Mouse (Mus musculus) cerebellum, adult 18-20 months (tissue): Measurements from ENCODE around the gene Zc2hc1b.

ENCODE experiments used
- DNase-seq, 2 experiments: peaks; one replicate each; pipeline ENCODE4 v3.0.0; 2021

Zc2hc1b gene

DNA sequence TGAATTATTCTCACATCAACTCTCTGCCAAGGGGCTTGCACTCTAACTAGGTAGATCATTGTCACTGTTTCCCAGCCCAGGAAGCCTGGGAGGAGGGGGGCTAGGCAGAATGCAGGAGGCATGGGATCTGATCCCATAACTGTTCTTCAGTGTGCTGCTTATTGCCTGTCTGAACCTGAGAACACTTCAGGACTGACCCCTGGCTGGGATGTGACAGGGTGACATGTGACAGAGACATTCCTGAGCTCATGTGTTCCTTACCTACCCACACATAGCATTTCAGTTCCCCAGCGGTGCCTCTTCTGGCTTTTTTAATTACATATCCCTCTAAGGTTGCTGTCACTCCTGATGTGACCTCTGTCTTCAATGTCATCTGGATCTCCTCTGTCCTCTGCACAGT is 68.0 kb downstream of the Zc2hc1b start:
- DNase-seq: no peak

DNA sequence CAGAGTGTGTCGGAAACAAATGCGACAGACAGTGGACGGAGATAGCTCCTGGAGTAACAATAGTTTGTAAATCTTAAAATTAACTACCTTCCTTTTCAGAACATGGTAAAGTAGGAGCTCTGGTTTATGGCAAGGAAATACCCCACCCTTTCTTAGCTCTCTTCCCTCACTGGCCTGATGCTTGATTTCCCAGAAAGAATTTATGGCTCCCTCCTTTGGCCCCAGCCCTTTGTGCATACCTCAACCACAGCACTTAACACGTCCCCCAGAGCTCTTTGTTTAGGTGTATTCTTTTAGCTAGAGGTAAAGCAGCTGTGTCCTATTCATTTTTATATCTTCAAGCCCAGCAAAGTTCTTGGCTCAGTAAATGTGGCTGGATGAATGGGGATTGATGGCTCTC is 69.0 kb downstream of the Zc2hc1b start:
- no peak for DNase-seq

DNA sequence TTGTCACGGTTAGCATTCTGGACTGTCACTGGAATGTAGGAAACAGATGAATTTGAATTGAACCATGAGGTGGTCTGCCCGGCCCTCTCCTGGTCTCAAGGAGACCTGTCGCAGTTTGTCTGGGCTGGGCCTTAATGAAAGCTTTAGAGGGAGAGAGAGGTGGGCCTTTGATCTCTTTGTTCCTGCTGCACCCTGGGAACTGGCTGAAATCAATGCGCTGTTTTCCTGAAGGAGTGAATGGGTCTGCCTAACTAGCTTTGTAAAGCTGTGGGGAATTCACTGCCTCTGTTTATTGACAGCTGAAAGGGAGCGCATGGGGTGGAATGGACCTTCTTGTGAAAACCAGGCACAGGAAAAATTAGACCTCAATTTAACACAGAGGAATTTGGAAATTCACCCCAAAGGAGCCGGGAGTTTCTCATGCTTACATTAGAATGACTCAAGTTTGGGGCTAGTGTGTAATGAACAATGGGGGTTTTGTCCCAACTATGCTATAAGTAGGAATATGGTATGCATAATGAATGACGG is 69.7 kb downstream of the Zc2hc1b start:
- DNase-seq: no peak

DNA sequence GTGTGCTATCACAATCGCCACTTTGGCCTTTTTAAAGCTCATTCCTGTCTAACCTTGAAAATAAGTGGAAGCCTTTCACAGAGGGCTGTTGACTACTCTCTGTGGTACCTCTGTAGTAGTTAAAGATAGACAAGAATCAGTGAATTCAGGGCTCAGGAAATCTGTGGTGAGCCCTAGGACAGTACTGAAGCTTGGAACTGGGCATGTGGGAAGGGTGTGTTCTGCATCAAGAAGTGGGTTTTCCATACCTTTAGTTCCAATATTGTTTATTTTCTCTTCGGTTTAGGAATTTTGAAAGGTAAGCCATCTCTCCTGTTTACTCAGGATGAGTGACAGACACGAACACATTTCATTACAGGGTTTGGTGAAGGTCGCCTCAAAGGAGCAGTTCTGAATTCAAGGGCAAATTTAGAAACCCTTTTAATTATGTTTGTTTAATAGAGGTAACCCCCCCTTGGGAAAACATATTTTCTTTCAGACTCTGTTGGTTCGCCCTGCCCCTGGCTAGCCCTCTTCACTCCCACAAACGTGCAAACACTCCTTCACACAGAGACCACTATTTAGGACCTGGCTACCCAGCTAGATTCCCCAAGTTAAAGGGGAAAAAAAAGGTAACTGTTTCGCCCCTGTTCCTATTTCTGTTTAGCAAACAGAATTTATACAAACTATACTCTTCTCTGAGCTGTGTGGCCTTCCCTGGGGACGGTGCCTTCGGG is 70.8 kb downstream of the Zc2hc1b start:
- no peak for DNase-seq

GRCm38 (mm10) chr10:13103838-13104237 is 74.0 kb downstream of the Zc2hc1b start:
- no peak for DNase-seq

DNA sequence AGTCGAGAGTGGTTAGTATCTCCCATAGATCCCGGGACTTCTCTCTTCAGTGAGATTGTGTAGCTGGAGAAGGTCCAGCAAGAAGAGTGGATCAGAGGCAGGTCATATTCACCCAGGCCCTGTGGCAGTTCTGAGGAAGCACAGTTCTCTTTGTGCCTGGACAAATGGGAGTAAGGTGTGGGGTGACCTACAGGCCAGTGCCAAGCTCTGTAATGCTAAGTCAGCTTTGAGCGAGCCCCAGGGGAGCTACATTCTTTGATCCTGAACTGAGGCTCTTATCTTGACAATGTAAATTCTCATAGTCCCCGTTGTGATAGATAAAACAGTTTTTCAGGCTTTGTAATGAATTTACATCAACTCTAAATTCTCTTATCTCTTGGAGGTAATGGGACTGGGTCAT is 75.5 kb downstream of the Zc2hc1b start:
- DNase-seq: no peak

- DNase-seq: no peak
Measured at GRCm38 (mm10) chr10:13100061-13100648, 77.7 kb downstream of the Zc2hc1b start.
